Mouse (Mus musculus) hindbrain, postnatal 0 days (tissue): ENCODE results near the gene Phlda1. TPM values are rescaled to one million over a fixed set of nuclear protein-coding genes. Genes with fewer than 3 reads are reported as not detected.

Experiments
- ATAC-seq: fragments of 200-750 bp; cut with Nextera tagmentation; 2 replicates; pipeline ENCODE4 v1.8.0; 2017; ENCODE audit warnings: mild to moderate bottlenecking, moderate TSS enrichment, moderate library complexity
- DNase-seq: peaks from one replicate; pipeline ENCODE4 v3.0.0-alpha.2; 2015; ENCODE audit warnings: low spot score
- H3K27ac ChIP-seq: fragments of 300-500 bp; sonication (generic); 2 replicates; pipeline ENCODE4 v1.5.1; 2014; ENCODE audit warnings: mild to moderate bottlenecking
- H3K27me3 ChIP-seq: fragments of 300-500 bp; sonication (generic); 2 replicates; pipeline ENCODE4 v1.6.1; 2014; ENCODE audit warnings: low read length, mixed read lengths; ENCODE audit not compliant: insufficient read depth
- H3K36me3 ChIP-seq: fragments of 300-500 bp; sonication (generic); 2 replicates; pipeline ENCODE4 v1.6.1; 2014; ENCODE audit warnings: low read length, mixed read lengths; ENCODE audit not compliant: insufficient read depth
- H3K4me1 ChIP-seq: fragments of 300-500 bp; sonication (generic); 2 replicates; pipeline ENCODE4 v1.6.1; 2014; ENCODE audit warnings: antibody characterized with exemption, low read length, mixed read lengths; ENCODE audit not compliant: insufficient read depth
- H3K4me2 ChIP-seq: fragments of 300-500 bp; sonication (generic); 2 replicates; pipeline ENCODE4 v1.6.1; 2014; ENCODE audit warnings: low read depth, mild to moderate bottlenecking, low read length, moderate library complexity, mixed read lengths
- H3K4me3 ChIP-seq: fragments of 300-500 bp; sonication (generic); 2 replicates; pipeline ENCODE4 v1.5.1; 2014; ENCODE audit warnings: low read length
- H3K9ac ChIP-seq: fragments of 300-500 bp; sonication (generic); replicated peaks from 2 replicates; pipeline ENCODE4 v1.6.1; 2014; ENCODE audit warnings: mild to moderate bottlenecking, low read length, moderate library complexity, mixed read lengths
- H3K9me3 ChIP-seq: fragments of 300-500 bp; sonication (generic); 2 replicates; pipeline ENCODE4 v1.6.1; 2016; ENCODE audit warnings: low read length, mixed read lengths
- CTCF ChIP-seq: IDR thresholded peaks from 2 replicates; pipeline ENCODE4 v1.5.1; 2016; ENCODE audit warnings: antibody characterized with exemption, control low read depth, low read depth
- WGBS: fragments of 180-500 bp; shearing (Covaris S2); extraction: QIAGEN DNeasy Blood & Tissue Kit; methylation state at CpG from one replicate; pipeline ENCODE4 v1.1.7; 2014; 5-methylcytosine and 5-hydroxymethylcytosine counted together
- polyA plus RNA-seq: library from polyadenylated mRNA; unstranded; fragments of >200 nt; fragmentation: Nextera tagmentation; extraction: Ambion mirVana; gene quantifications from 2 replicates; pipeline ENCODE4 v1.2.1, GENCODE M21; 2015
- total RNA-seq: library from RNA; depleted of rRNA; stranded (reverse); fragments of >200 nt; gene quantifications from 2 replicates; pipeline ENCODE4 v1.2.3, GENCODE M21; 2014

The Phlda1 gene
- total and polyA plus RNA-seq, 2 experiments from 2014 or later = 8.4 to 39.4 TPM

DNA sequence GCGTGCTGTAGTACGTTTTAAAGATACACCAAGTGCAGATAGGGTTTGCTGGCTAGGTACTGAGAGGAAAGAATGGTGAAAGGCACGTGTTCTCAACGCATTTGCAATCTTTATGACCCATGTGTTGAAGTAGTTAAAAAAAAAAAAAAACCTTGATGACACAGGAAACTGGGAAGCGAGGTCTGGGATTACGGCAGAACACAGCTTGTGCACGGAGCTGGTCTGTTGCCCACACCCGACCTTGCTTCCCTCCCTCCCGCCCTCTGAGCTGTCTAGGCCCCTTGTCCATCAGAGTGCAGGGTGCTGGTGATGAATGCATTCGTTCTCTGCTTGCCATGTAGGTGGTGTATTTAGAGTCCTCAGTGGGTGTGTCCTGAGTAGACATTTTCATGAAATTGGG is 2.4 kb upstream of the Phlda1 start:
- Histone ChIP-seq H3K36me3 (no peaks in the 10 kb centered on the region), H3K9ac (no peak overlapping the region), H3K4me1 (no peaks in the 10 kb centered on the region), H3K9me3 (no peaks in the 10 kb centered on the region), H3K4me2 (no peak overlapping the region), H3K27me3 (no peaks in the 10 kb centered on the region), H3K27ac (no peak overlapping the region), H3K4me3 (no peak overlapping the region)
- no peak for DNase-seq
- TF ChIP-seq CTCF = no peak
- ATAC-seq = no peak
- 44% methylated on average over 10 of the region's 10 CpGs for WGBS

DNA sequence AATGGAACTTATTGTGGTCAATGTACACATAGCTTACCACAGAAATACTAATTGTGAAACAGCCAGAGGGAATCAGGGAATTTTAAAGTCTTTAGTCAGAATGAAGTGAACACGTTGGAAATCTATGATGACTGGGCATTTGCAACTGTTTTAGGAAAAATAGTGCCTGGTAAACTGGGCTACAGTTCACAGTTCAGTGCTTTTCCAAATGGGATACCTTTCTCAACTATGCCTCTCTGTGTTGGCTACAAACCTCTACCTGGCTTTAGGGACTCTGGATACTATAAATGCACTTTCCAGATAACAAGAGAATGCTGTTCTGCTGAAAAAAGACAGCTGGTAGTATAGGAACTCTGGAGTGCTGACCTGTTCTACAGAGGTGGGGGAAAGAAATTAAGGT is 1.5 kb upstream of the Phlda1 start:
- Histone ChIP-seq H3K9me3 (no peaks in the 10 kb centered on the region), H3K27me3 (no peaks in the 10 kb centered on the region), H3K36me3 (no peaks in the 10 kb centered on the region), H3K4me3 (no peak overlapping the region), H3K27ac (no peak overlapping the region), H3K4me2 (no peak overlapping the region), H3K4me1 (no peaks in the 10 kb centered on the region), H3K9ac (no peak overlapping the region)
- DNase-seq = no peak
- no peak for ATAC-seq
- WGBS = 78% methylated on average over 1 of the region's 1 CpGs
- no peak for TF ChIP-seq CTCF

DNA sequence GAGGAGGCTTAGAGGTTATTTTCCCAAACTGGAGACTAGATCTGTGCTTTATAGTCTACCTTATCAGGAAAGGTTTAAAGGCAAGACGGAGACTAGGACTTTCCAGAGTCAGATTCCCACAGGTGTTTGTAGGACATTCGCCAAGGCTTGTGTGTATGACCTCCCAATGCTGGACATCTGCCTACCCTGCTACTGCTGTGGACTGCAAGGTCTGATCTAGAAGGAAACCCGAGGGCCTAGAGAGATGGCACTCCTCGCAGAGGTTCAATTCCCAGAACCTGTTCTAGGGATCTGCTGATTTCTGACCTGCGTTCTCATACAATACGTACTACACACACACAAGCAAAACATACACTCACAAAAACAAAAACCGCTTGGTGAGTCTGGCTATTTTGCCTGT is 680 bp upstream of the Phlda1 start:
- no peak for ATAC-seq
- no peaks in the 10 kb centered on the region for H3K27me3 ChIP-seq
- H3K4me3 ChIP-seq = no peak overlapping the region
- no peaks in the 10 kb centered on the region for H3K36me3 ChIP-seq
- no peak for TF ChIP-seq CTCF
- no peaks in the 10 kb centered on the region for H3K9me3 ChIP-seq
- no peaks in the 10 kb centered on the region for H3K4me1 ChIP-seq
- no peak for DNase-seq
- H3K9ac ChIP-seq = no peak overlapping the region
- peak overlapping the region; percentile 83 for H3K4me2 ChIP-seq
- H3K27ac ChIP-seq = no peak overlapping the region
- WGBS = 50% methylated on average over 7 of the region's 7 CpGs

DNA sequence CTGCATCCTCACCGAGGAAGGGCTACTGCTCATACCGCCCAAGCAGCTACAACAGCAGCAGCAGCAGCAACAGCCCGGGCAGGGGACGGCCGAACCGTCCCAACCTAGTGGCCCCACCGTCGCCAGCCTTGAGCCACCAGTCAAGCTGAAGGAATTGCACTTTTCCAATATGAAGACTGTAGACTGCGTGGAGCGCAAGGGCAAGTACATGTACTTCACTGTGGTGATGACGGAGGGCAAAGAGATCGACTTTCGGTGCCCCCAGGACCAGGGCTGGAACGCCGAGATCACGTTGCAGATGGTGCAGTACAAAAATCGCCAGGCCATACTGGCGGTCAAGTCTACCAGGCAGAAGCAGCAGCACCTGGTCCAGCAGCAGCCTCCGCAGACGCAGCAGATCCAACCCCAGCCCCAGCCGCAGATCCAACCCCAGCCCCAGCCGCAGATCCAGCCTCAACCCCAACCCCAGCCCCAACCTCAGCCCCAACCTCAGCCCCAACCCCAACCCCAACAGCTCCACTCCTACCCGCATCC is 907 bp downstream of the Phlda1 start:
- DNase-seq = no peak
- TF ChIP-seq CTCF = no peak
- Histone ChIP-seq H3K27ac (peak overlapping the region; percentile 89), H3K27me3 (no peaks in the 10 kb centered on the region), H3K9me3 (no peaks in the 10 kb centered on the region), H3K36me3 (no peaks in the 10 kb centered on the region), H3K4me1 (no peaks in the 10 kb centered on the region), H3K4me2 (peak overlapping the region; percentile 83), H3K4me3 (peak overlapping the region; percentile 78), H3K9ac (peak overlapping the region; percentile 87)
- peak; percentile 50 for ATAC-seq
- WGBS = under 1% methylated on average over 23 of the region's 23 CpGs

DNA sequence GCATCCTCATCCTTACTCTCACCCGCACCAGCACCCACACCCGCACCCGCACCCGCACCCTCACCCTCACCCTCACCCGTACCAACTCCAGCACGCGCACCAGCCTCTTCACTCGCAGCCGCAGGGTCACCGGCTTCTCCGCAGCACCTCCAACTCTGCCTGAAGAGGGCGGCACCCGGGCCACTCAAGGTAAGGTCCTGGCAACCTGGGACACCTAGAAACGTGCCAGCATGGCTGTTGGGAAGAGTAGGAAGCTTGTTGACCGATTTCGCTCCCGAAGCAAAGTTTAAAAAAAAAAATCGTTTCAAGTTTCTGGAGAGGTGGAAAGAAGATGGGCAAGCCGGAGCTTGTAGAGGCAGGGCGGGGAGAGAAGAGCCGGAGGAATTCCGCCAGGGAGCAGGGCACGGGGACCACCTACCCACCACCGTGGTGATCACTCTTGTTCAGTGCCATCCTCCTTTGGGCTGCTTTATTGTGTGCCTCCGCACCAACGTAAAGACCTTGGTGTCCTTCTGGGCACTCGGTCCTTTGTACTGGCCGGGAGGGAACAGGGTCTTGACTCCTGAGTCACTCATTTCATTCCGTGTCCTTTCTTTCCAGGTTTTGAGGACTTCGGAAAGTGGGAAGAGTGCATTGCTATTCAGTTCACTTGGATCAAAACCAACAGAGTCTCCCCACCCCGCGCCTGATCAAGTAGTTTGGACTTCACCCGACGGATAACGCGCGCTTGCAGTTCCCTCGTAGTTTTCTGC is 1.6 kb downstream of the Phlda1 start:
- ATAC-seq = peak; percentile 24; the same call in 1 of the 2 replicates
- no peaks in the 10 kb centered on the region for H3K27me3 ChIP-seq
- peak; percentile 63 for TF ChIP-seq CTCF

GRCm38 (mm10) chr10:111508324-111509080 is 2.4 kb downstream of the Phlda1 start:
- H3K4me1 ChIP-seq = no peaks in the 10 kb centered on the region
- DNase-seq (no peak), ATAC-seq (no peak)
- TF ChIP-seq CTCF = no peak
- no peaks in the 10 kb centered on the region for H3K27me3 ChIP-seq
- no peaks in the 10 kb centered on the region for H3K9me3 ChIP-seq
- H3K36me3 ChIP-seq = no peaks in the 10 kb centered on the region
- H3K4me3 ChIP-seq = peak overlapping the region; percentile 78
- peak overlapping the region; percentile 89; the same call in 1 of the 2 replicates for H3K27ac ChIP-seq
- peak overlapping the region; percentile 87 for H3K9ac ChIP-seq
- peak overlapping the region; percentile 83 for H3K4me2 ChIP-seq
- WGBS = 8% methylated on average over 7 of the region's 7 CpGs

More for the DNA sequence above, 1.6 kb downstream of the Phlda1 start:
- no peaks in the 10 kb centered on the region for H3K4me1 ChIP-seq
- WGBS = under 1% methylated on average over 38 of the region's 38 CpGs
- H3K4me3 ChIP-seq = peak overlapping the region; percentile 78
- peak overlapping the region; percentile 83 for H3K4me2 ChIP-seq
- peak overlapping the region; percentile 87 for H3K9ac ChIP-seq
- peak overlapping the region; percentile 89 for H3K27ac ChIP-seq
- no peaks in the 10 kb centered on the region for H3K9me3 ChIP-seq
- DNase-seq = peak; percentile 68
- H3K36me3 ChIP-seq = no peaks in the 10 kb centered on the region
